Mouse (Mus musculus) heart, postnatal 0 days (tissue): Measurements from ENCODE around the gene Glcci1. TPM values are rescaled to one million over a fixed set of nuclear protein-coding genes. Genes with fewer than 3 reads are reported as not detected.
A peak's percentile ranks its signal among the peaks of the same experiment; 100 is the strongest.

ENCODE experiments used
- ATAC-seq: fragments of 200-750 bp; cut with Nextera tagmentation; 2 replicates; pipeline ENCODE4 v1.8.0; 2017; ENCODE audit warnings: low read depth, moderate number of reproducible peaks, moderate library complexity; ENCODE audit not compliant: insufficient read depth
- DNase-seq: peaks from one replicate; pipeline ENCODE4 v3.0.0-alpha.2; 2016; ENCODE audit warnings: low spot score
- H3K27ac ChIP-seq: fragments of 300-500 bp; sonication (generic); 2 replicates; pipeline ENCODE4 v1.5.1; 2014; ENCODE audit warnings: low read depth, mild to moderate bottlenecking
- H3K27me3 ChIP-seq: fragments of 300-500 bp; sonication (generic); 2 replicates; pipeline ENCODE4 v1.6.1; 2014; ENCODE audit warnings: low read length, mixed read lengths; ENCODE audit not compliant: control insufficient read depth, insufficient read depth
- H3K36me3 ChIP-seq: fragments of 300-500 bp; sonication (generic); replicated peaks from 2 replicates; pipeline ENCODE4 v1.6.1; 2014; ENCODE audit warnings: low read length, mixed read lengths; ENCODE audit not compliant: control insufficient read depth, insufficient read depth
- H3K4me1 ChIP-seq: fragments of 300-500 bp; sonication (generic); 2 replicates; pipeline ENCODE4 v1.6.1; 2014; ENCODE audit warnings: antibody characterized with exemption; ENCODE audit not compliant: control insufficient read depth, insufficient read depth
- H3K4me2 ChIP-seq: fragments of 300-500 bp; sonication (generic); 2 replicates; pipeline ENCODE4 v1.6.1; 2014; ENCODE audit warnings: low read depth, mild to moderate bottlenecking, low read length, moderate library complexity
- H3K4me3 ChIP-seq: fragments of 300-500 bp; sonication (generic); 2 replicates; pipeline ENCODE4 v1.5.1; 2014; ENCODE audit warnings: low read depth, low read length
- H3K9ac ChIP-seq: fragments of 300-500 bp; sonication (generic); replicated peaks from 2 replicates; pipeline ENCODE4 v1.6.1; 2014; ENCODE audit warnings: low read depth, low read length, mixed read lengths
- H3K9me3 ChIP-seq: fragments of 300-500 bp; sonication (generic); replicated peaks from 2 replicates; pipeline ENCODE4 v1.6.1; 2016; ENCODE audit warnings: low read length; ENCODE audit not compliant: control insufficient read depth
- CTCF ChIP-seq: IDR thresholded peaks from 2 replicates; pipeline ENCODE4 v1.5.1; 2016; ENCODE audit warnings: antibody characterized with exemption, control low read depth, low read depth
- EP300 ChIP-seq: IDR thresholded peaks from 2 replicates; pipeline ENCODE4 v1.6.1; 2016; ENCODE audit warnings: antibody characterized with exemption, low read depth
- WGBS: fragments of 180-500 bp; shearing (Covaris S2); extraction: QIAGEN DNeasy Blood & Tissue Kit; methylation state at CpG from one replicate; pipeline ENCODE4 v1.1.7; 2014; 5-methylcytosine and 5-hydroxymethylcytosine counted together
- polyA plus RNA-seq: library from polyadenylated mRNA; unstranded; fragments of >200 nt; fragmentation: Nextera tagmentation; extraction: Ambion mirVana; gene quantifications from 2 replicates; pipeline ENCODE4 v1.2.1, GENCODE M21; 2015
- total RNA-seq: library from RNA; depleted of rRNA; stranded (reverse); fragments of >200 nt; gene quantifications from 2 replicates; pipeline ENCODE4 v1.2.3, GENCODE M21; 2014; ENCODE audit warnings: low replicate concordance

The Glcci1 gene
- total and polyA plus RNA-seq, 2 experiments from 2014 or later = 2.7 to 23.4 TPM

DNA sequence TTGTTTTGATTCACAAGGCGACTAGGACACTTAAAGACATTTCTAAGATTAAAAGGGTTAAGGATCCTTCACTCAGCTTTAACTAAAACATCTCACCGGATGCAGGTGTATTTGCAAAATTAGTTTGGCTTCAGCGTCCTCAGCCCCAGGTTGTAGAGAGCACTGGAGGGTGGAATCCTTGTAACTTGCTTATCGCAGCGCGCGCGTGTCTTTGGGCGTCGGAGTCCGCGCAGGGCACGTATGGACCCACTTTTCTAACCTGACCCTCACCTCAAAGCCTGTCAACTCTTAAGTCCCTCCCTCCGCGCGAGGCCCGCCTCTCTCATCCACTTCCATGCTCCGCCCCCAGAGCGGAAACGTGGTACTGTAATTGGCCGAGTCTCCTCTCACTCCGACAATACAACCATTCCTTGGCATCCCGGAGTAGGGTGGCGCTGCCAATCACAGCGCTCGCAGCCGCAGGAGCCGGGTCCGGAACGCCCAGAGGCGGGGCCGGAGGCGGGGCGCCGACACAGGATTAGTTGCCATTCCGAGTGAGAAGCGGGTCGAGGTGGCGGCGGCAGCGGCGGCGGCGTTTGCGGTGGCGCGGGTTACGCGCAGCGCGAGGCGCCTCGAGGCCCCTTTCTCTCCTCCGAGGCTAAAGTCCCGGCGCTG lies 390 bp upstream of the Glcci1 start:
- Histone ChIP-seq H3K9me3 (no peaks in the 10 kb centered on the region), H3K4me1 (no peaks in the 10 kb centered on the region), H3K4me2 (peak overlapping the region; percentile 89), H3K27me3 (no peaks in the 10 kb centered on the region), H3K4me3 (peak overlapping the region; percentile 99), H3K36me3 (no peaks in the 10 kb centered on the region), H3K27ac (peak overlapping the region; percentile 98), H3K9ac (peak overlapping the region; percentile 97)
- WGBS = under 1% methylated on average over 55 of the region's 56 CpGs
- ATAC-seq = peak; percentile 99
- TF ChIP-seq CTCF = no peak
- 0 out of 2 replicates have a peak, but pooled peaks have one; percentile 21 for TF ChIP-seq EP300
- peak; percentile 99 for DNase-seq

DNA sequence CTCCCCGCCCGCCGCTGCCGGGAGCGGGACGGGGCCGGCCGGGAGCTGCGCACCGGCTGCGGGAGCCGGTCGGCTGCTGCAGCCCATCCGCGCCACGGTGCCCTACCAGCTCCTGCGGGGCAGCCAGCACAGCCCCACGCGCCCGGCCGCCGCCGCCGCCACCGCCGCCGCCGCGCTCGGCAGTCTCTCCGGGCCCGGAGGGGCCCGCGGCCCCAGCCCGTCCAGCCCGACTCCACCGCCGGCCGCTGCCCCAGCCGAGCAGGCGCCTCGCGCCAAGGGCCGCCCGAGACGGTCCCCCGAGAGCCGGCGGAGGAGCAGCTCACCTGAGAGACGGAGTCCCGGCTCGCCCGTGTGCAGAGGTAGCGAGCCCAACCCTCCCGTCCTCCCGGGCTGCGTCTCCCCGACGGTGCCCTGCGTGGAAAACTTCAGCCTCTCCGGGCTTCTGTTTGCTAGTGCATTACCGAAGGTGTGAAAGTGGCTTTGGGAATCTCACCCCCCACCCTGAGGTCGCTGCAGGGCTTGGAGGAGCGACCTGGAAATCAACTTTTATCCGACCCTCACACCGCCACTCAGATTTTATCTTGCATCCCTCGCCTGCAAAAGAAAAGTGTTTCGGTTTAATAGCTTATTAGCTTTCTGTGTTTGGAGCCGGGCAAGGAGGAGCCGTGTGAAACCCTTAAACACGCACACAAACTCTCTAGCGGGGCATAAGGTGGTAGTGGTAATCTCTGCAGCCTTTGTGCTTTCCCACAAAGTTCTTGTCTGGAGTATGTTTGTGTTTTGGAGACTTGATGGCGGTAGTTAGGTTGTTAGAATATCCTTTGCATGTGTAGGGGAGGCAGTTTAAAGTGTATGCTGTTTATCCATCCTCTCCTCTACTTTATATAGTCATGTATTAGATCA lies 812 bp downstream of the Glcci1 start:
- ATAC-seq = no peak; the same call in 1 of the 2 replicates
- peak overlapping the region; percentile 97 for H3K9ac ChIP-seq
- under 1% methylated on average over 43 of the region's 73 CpGs for WGBS

DNA sequence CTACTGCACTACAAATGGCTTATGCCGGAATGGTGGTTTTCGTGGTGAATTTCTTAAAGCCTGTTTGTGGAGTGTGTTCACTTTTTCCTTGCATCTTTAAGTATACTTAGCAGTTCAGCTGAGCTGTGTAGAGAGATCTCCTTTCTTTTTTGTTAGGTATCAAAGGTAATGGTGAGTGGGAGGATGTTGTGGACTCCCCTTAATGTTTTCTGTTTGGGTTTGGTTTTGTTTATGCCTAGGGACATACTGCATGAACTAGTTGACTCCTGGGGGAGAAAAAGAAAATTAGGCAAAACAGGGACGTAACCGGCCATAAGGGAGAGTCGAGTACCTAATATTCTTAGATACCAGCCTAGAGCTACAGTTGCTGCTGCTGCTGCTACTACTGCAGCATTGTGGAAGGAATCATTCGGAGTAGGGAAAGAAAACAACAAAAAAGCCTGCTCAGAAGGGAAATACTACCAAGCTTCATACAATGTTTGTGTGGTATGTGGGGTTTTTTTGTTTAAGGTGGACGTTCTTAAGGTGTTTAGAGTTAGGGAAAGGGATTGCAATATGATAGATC lies 1.5 kb downstream of the Glcci1 start:
- Histone ChIP-seq H3K4me3 (peak overlapping the region; percentile 99), H3K27ac (peak overlapping the region; percentile 98; the same call in 1 of the 2 replicates), H3K4me1 (no peaks in the 10 kb centered on the region), H3K27me3 (no peaks in the 10 kb centered on the region), H3K9ac (peak overlapping the region; percentile 97), H3K36me3 (no peaks in the 10 kb centered on the region), H3K9me3 (no peaks in the 10 kb centered on the region), H3K4me2 (peak overlapping the region; percentile 89)
- DNase-seq (no peak), ATAC-seq (no peak)
- 8% methylated on average over 7 of the region's 7 CpGs for WGBS
- TF ChIP-seq CTCF (no peak), EP300 (no peak)

More for the DNA sequence above, 812 bp downstream of the Glcci1 start:
- no peaks in the 10 kb centered on the region for H3K4me1 ChIP-seq
- H3K9me3 ChIP-seq = no peaks in the 10 kb centered on the region
- peak overlapping the region; percentile 98 for H3K27ac ChIP-seq
- no peaks in the 10 kb centered on the region for H3K27me3 ChIP-seq
- peak overlapping the region; percentile 89 for H3K4me2 ChIP-seq
- peak overlapping the region; percentile 99 for H3K4me3 ChIP-seq
- TF ChIP-seq EP300 (no peak), CTCF (no peak)
- peak; percentile 40 for DNase-seq
- no peaks in the 10 kb centered on the region for H3K36me3 ChIP-seq

DNA sequence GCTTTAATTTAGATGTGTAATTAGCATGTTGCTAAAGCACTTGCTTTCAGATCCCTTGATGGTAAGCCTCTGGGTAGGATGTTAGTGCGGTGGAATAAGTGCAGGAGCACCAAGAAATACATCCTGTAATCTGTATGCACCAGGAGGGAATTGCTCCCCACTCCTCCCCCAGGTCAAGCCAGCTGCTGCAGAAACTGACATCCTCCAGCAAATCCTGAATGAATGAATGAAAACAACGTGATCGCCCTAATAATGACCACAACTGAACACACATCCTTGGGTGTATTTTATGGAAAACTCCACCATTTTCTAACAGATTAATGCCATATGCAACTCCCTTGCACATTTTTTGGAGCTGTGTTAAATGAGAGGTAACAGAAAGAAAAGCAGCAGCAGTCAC lies 2.0 kb downstream of the Glcci1 start:
- 19% methylated on average over 3 of the region's 3 CpGs for WGBS
- H3K27ac ChIP-seq = no peak overlapping the region
- TF ChIP-seq CTCF (no peak), EP300 (no peak)
- ATAC-seq (no peak), DNase-seq (no peak)
- H3K4me1 ChIP-seq = no peaks in the 10 kb centered on the region
- peak overlapping the region; percentile 89 for H3K4me2 ChIP-seq
- H3K9ac ChIP-seq = 0 out of 2 replicates have a peak overlapping the region, but pooled peaks have one; percentile 97
- H3K36me3 ChIP-seq = no peaks in the 10 kb centered on the region
- H3K27me3 ChIP-seq = no peaks in the 10 kb centered on the region
- H3K4me3 ChIP-seq = peak overlapping the region; percentile 99
- no peaks in the 10 kb centered on the region for H3K9me3 ChIP-seq

DNA sequence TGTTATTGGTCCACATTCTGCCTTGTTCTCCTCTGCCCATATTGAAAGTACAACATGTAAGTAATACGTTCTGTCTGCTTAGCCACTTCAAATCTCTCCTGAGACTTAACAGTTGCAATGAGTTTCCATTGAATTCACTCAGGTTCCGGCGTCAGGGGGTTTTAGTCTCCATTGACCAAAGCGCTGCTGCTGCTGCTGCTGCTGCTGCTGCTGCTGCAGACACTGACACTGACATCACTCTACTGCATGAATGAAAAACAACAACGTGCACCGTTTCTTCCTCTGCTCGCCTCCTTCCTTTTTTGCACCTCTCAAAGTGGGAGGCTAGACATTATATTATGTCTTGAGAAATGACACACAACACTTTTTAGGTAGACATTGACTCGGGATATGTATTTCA lies 3.0 kb downstream of the Glcci1 start:
- Histone ChIP-seq H3K9ac (no peak overlapping the region), H3K27ac (no peak overlapping the region), H3K4me3 (peak overlapping the region; percentile 99; the same call in 1 of the 2 replicates), H3K27me3 (no peaks in the 10 kb centered on the region), H3K4me1 (no peaks in the 10 kb centered on the region), H3K4me2 (peak overlapping the region; percentile 89), H3K9me3 (no peaks in the 10 kb centered on the region), H3K36me3 (no peaks in the 10 kb centered on the region)
- TF ChIP-seq EP300 (no peak), CTCF (no peak)
- ATAC-seq (no peak), DNase-seq (no peak)
- 31% methylated on average over 8 of the region's 8 CpGs for WGBS
